Mouse (Mus musculus) heart, adult 10 weeks (tissue): ENCODE data around the gene Gria3. TPM values are rescaled to one million over a fixed set of nuclear protein-coding genes. Genes with fewer than 3 reads are reported as not detected.

Source experiments
- polyA plus RNA-seq: library from polyadenylated mRNA; stranded (reverse); fragments of 350-450 nt; fragmentation: Illumina TruSeq; extraction: RNeasy Lipid Tissue Mini Kit (QIAGEN cat#74804); gene quantifications from one replicate; pipeline ENCODE4 v1.2.3, GENCODE M21; 2014; ENCODE audit warnings: low read depth, low replicate concordance

Gria3 gene
- polyA plus RNA-seq: 0.73 TPM

GRCm38 (mm10) chrX:41400058-41400904, at the start of gene Gria3:
Gene Gria3 (plus strand): TSS chrX:41400854.

